Mouse (Mus musculus) 416B (cell line): ENCODE results near the gene Brf1.

Source experiments
- DNase-seq: peaks from one replicate; pipeline ENCODE4 v3.0.0; 2011; ENCODE audit warnings: low read depth

Brf1 gene

GRCm38 (mm10) chr12:112938873-112939565 lies 61.5 kb downstream of the Brf1 start:
- DNase-seq, result peak; percentile 86

GRCm38 (mm10) chr12:112938366-112938765 lies 62.1 kb downstream of the Brf1 start:
- DNase-seq, result no peak

- DNase-seq, result peak; percentile 37
These were observed 62.6 kb downstream of the Brf1 start for GRCm38 (mm10) chr12:112937906-112938305.

- no peak for DNase-seq
These were observed 67.9 kb downstream of the Brf1 start for GRCm38 (mm10) chr12:112932647-112933046.

GRCm38 (mm10) chr12:112929562-112930352 lies 70.7 kb downstream of the Brf1 start, which contains the start of gene Jag2:
Gene Jag2 (minus strand): TSS chr12:112929776.
- no peak for DNase-seq

GRCm38 (mm10) chr12:112928401-112929241 lies 71.9 kb downstream of the Brf1 start:
- DNase-seq, result no peak

GRCm38 (mm10) chr12:112927265-112927664 lies 73.2 kb downstream of the Brf1 start:
- DNase-seq, result no peak

- DNase-seq, result peak; percentile 23
These were observed 74.6 kb downstream of the Brf1 start for GRCm38 (mm10) chr12:112925950-112926349.

- peak; percentile 31 for DNase-seq
These were observed 78.0 kb downstream of the Brf1 start for GRCm38 (mm10) chr12:112922541-112922940.

- DNase-seq, result no peak
These were observed 79.0 kb downstream of the Brf1 start for GRCm38 (mm10) chr12:112921518-112921917.

GRCm38 (mm10) chr12:112917906-112918305 lies 82.6 kb downstream of the Brf1 start:
- DNase-seq, result peak; percentile 76

GRCm38 (mm10) chr12:112917486-112917885 lies 83.0 kb downstream of the Brf1 start:
- peak; percentile 89 for DNase-seq

GRCm38 (mm10) chr12:112916698-112917400 lies 83.7 kb downstream of the Brf1 start:
- no peak for DNase-seq

- DNase-seq, result no peak
These were observed 84.9 kb downstream of the Brf1 start for GRCm38 (mm10) chr12:112915587-112915986.

- DNase-seq, result no peak
These were observed 86.0 kb downstream of the Brf1 start for GRCm38 (mm10) chr12:112914527-112914926.

GRCm38 (mm10) chr12:112912951-112913745 lies 87.4 kb downstream of the Brf1 start:
- DNase-seq, result no peak

GRCm38 (mm10) chr12:112911701-112912100 lies 88.8 kb downstream of the Brf1 start:
- DNase-seq, result no peak
